Mouse (Mus musculus) heart, embryonic 15.5 days (tissue): ENCODE results near the gene Cep170. TPM values are rescaled to one million over a fixed set of nuclear protein-coding genes. Genes with fewer than 3 reads are reported as not detected.

Experiments used
- ATAC-seq: fragments of 200-750 bp; cut with Nextera tagmentation; replicated peaks from 2 replicates; pipeline ENCODE4 v1.8.0; 2017; ENCODE audit warnings: low read depth, moderate TSS enrichment; ENCODE audit not compliant: insufficient number of reproducible peaks, insufficient read depth, low FRiP score
- H3K27ac ChIP-seq: fragments of 300-500 bp; sonication (generic); 2 replicates; pipeline ENCODE4 v1.5.1; 2015; ENCODE audit warnings: mild to moderate bottlenecking, inconsistent platforms
- H3K27me3 ChIP-seq: fragments of 300-500 bp; sonication (generic); 2 replicates; pipeline ENCODE4 v1.6.1; 2015; ENCODE audit warnings: inconsistent platforms
- H3K36me3 ChIP-seq: fragments of 300-500 bp; sonication (generic); 2 replicates; pipeline ENCODE4 v1.6.1; 2015; ENCODE audit warnings: mild to moderate bottlenecking, inconsistent platforms
- H3K4me1 ChIP-seq: fragments of 300-500 bp; sonication (generic); replicated peaks from 2 replicates; pipeline ENCODE4 v1.6.1; 2015; ENCODE audit warnings: inconsistent platforms
- H3K4me2 ChIP-seq: fragments of 300-500 bp; sonication (generic); 2 replicates; pipeline ENCODE4 v1.6.1; 2015; ENCODE audit warnings: inconsistent platforms, mild to moderate bottlenecking, moderate library complexity
- H3K4me3 ChIP-seq: fragments of 300-500 bp; sonication (generic); 2 replicates; pipeline ENCODE4 v1.5.1; 2015; ENCODE audit warnings: mild to moderate bottlenecking, inconsistent platforms
- H3K9ac ChIP-seq: fragments of 300-500 bp; sonication (generic); 2 replicates; pipeline ENCODE4 v1.6.1; 2015; ENCODE audit warnings: mild to moderate bottlenecking, inconsistent platforms
- H3K9me3 ChIP-seq: fragments of 300-500 bp; sonication (generic); replicated peaks from 2 replicates; pipeline ENCODE4 v1.6.1; 2016; ENCODE audit warnings: inconsistent platforms
- WGBS: fragments of 180-500 bp; shearing (Covaris S2); methylation state at CpG from one replicate; pipeline ENCODE4 v1.1.7; 2015; ENCODE audit warnings: mixed read lengths; 5-methylcytosine and 5-hydroxymethylcytosine counted together
- polyA plus RNA-seq: library from polyadenylated mRNA; unstranded; fragments of >200 nt; fragmentation: Nextera tagmentation; extraction: Ambion mirVana; gene quantifications from 2 replicates; pipeline ENCODE4 v1.2.1, GENCODE M21; 2015

The Cep170 gene
- polyA plus RNA-seq, 1 experiment from 2014 or later, result 20.2 TPM

DNA sequence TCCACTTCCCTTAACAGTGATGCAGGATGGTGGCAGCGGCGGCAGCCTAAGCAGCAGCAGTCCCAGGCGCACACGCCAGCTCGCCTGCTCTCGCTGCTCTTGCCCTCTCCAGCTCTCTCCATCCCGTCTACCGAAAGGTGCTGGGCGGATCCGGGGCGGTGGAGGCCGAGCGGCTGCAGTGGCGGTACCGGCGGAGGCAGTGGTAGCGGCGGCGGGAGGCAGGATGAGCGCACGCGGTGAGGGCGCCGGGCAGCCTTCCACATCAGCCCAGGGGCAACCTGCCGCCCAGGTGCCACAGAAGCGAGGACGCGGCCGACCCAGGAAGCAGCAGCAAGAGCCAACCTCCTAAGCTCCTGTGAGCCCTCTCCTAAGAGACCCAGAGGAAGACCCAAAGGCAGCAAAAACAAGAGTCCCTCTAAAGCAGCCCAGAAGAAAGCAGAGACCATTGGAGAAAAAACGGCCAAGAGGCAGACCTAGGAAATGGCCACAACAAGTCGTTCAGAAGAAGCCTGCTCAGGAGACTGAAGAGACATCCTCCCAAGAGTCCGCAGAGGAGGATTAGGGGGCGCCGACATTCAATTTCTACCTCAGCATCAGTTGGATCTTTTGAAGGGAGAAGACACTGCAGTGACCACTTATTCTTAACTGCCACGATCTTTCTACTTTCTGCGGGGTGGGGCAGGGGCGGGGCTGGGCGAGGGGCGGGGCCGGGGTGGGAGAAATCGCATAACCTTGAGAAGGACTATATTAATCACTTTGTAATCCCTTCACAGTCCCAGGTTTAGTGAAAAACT, 21.8 kb upstream of the Cep170 start:
- Histone ChIP-seq H3K4me3 (peak overlapping the region; percentile 60), H3K27ac (peak overlapping the region; percentile 24; the same call in 1 of the 2 replicates), H3K9me3 (no peaks in the 10 kb centered on the region), H3K4me1 (peaks cover 15% of the 10 kb centered on the region), H3K4me2 (peak overlapping the region; percentile 93), H3K27me3 (no peaks in the 10 kb centered on the region), H3K9ac (peak overlapping the region; percentile 45), H3K36me3 (no peaks in the 10 kb centered on the region)
- peak; percentile 66 for ATAC-seq
- WGBS, result 3% methylated on average over 41 of the region's 41 CpGs

DNA sequence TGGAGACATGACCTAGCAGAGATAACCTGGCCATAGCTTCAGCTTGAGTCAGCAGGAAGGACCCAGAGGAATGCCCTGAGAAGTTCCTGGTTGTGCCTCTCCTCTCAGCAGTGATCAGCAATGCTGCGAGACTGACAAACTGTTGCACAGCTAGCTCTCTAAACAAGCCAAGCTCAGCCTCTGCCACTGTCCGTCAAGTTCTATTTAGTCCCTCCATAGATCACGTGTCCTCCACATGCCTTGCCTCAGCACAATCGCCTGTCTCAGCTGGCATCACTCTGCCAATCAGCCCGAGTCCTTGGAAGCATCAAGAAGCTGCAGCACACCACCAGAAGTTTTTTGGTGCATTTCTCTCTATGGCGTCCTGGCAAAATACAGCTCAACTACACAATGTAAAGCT, 21.0 kb upstream of the Cep170 start:
- Histone ChIP-seq H3K27ac (no peak overlapping the region), H3K36me3 (no peaks in the 10 kb centered on the region), H3K9ac (no peak overlapping the region), H3K27me3 (no peaks in the 10 kb centered on the region), H3K4me2 (peak overlapping the region; percentile 93), H3K4me1 (peaks cover 15% of the 10 kb centered on the region), H3K4me3 (peak overlapping the region; percentile 60), H3K9me3 (no peaks in the 10 kb centered on the region)
- 38% methylated on average over 6 of the region's 6 CpGs for WGBS
- no peak for ATAC-seq

DNA sequence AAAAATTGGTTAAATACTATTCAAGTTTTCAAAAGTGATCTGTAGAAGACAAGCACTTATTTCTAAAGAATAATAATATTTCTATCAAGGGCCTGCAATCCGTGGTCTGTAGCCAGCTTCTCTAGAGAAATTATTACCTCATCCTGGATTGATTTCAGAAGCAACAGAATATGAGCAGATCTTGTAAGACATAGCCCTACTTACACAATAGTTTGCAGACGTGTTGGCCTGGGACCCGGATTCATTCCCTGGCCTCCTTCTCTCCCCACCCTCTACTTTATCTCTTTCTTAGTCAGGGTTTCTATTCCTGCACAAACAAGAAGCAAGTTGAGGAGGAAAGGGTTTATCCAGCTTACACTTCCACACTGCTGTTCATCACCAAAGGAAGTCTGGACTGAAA, 20.1 kb upstream of the Cep170 start:
- no peak overlapping the region for H3K27ac ChIP-seq
- no peak overlapping the region for H3K4me3 ChIP-seq
- no peak for ATAC-seq
- no peak overlapping the region for H3K9ac ChIP-seq
- WGBS, result 49% methylated on average over 3 of the region's 3 CpGs
- H3K4me1 ChIP-seq, result peaks cover 15% of the 10 kb centered on the region
- no peaks in the 10 kb centered on the region for H3K9me3 ChIP-seq
- no peaks in the 10 kb centered on the region for H3K27me3 ChIP-seq
- no peak overlapping the region for H3K4me2 ChIP-seq
- no peaks in the 10 kb centered on the region for H3K36me3 ChIP-seq

DNA sequence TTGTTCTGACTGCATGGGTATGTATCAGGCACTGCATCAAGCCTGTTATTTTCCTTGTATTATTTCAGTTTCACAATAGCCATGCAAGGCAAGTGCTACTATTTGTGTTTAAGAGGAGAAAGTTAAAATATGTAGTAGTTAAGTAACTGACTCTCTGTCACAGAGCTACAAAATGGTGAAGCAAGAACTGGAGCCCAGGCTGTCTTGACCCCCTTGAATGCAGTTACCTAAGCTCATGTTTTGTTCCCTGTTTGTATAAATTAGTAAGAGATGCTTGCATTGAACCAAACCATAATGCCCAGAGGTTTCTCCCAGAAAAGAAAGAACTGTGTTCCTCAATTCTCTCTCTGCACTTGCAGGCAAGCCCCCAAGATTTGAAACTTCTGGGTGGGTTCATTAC, 19.4 kb upstream of the Cep170 start:
- no peaks in the 10 kb centered on the region for H3K9me3 ChIP-seq
- no peak overlapping the region for H3K27ac ChIP-seq
- H3K4me2 ChIP-seq, result no peak overlapping the region
- H3K36me3 ChIP-seq, result no peaks in the 10 kb centered on the region
- H3K4me1 ChIP-seq, result peaks cover 17% of the 10 kb centered on the region
- H3K4me3 ChIP-seq, result no peak overlapping the region
- no peaks in the 10 kb centered on the region for H3K27me3 ChIP-seq
- H3K9ac ChIP-seq, result no peak overlapping the region
- ATAC-seq, result no peak

DNA sequence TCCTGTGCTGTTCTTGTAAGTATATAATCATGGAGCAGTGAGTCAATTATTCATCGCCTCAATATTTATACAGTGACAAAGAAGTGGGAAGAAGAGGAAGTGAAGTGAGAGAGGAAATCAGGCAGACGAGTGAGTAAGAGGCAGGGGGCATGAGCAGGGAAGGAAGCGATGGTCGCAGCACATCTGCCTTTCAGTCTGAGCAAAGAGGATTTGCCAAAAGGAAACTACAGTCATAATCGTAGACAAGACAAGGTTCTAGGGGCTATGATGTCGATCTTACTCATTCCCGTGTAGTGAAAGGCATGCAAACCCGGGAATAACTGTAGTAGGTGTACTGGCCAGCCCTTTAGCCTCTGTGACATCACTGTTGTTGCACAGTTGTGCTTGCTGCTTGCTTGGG, 18.7 kb upstream of the Cep170 start:
- WGBS, result 61% methylated on average over 8 of the region's 8 CpGs
- Histone ChIP-seq H3K36me3 (no peaks in the 10 kb centered on the region), H3K27ac (no peak overlapping the region), H3K4me1 (peaks cover 19% of the 10 kb centered on the region), H3K9ac (no peak overlapping the region), H3K9me3 (no peaks in the 10 kb centered on the region), H3K27me3 (no peaks in the 10 kb centered on the region), H3K4me2 (no peak overlapping the region), H3K4me3 (no peak overlapping the region)
- no peak for ATAC-seq

DNA sequence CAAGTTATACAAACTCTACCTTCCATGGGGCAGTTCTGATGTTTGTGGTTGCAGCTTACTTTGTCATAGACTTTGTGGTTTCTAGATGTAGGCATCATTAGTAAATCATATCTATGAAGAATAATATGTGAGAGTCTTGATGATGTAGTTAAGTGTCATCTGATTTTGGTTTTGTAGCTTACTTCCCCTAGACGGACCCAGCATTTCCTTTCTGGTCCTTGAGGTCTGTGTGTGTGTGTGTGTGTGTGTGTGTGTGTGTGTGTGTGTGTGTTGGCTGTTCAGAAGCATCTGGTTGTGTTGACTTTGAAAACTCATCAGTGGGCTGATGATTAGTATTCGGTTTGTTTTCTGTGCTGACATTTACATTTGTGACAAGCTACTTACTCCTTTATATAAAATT, 18.2 kb upstream of the Cep170 start:
- no peaks in the 10 kb centered on the region for H3K9me3 ChIP-seq
- H3K27ac ChIP-seq, result no peak overlapping the region
- ATAC-seq, result no peak
- WGBS, result 73% methylated on average over 2 of the region's 2 CpGs
- no peak overlapping the region for H3K9ac ChIP-seq
- no peak overlapping the region for H3K4me2 ChIP-seq
- no peaks in the 10 kb centered on the region for H3K36me3 ChIP-seq
- peaks cover 19% of the 10 kb centered on the region for H3K4me1 ChIP-seq
- H3K4me3 ChIP-seq, result no peak overlapping the region
- no peaks in the 10 kb centered on the region for H3K27me3 ChIP-seq

DNA sequence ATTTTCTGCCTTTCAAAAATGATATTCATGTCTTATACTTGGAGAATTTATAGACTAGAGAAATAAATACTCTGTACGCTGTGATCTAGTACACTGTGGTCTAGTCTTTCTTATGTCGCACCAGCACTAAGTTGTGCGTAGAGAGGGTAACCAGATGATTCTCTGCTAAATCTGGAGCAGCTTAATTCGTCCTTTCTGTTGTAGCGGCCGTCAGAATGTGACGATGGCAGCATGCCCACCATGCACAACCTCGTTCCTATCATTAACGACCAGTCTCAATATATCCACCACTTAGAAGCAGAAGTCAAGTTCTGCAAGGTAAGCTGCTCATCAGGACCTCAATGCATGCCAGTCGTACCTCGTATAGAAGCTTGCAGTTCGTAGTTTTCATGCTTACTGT, 14.8 kb upstream of the Cep170 start:
- Histone ChIP-seq H3K9me3 (no peaks in the 10 kb centered on the region), H3K36me3 (no peaks in the 10 kb centered on the region), H3K4me3 (no peak overlapping the region), H3K27me3 (no peaks in the 10 kb centered on the region), H3K9ac (no peak overlapping the region), H3K4me2 (no peak overlapping the region), H3K4me1 (peaks cover 15% of the 10 kb centered on the region), H3K27ac (no peak overlapping the region)
- WGBS, result 67% methylated on average over 12 of the region's 12 CpGs
- ATAC-seq, result no peak

DNA sequence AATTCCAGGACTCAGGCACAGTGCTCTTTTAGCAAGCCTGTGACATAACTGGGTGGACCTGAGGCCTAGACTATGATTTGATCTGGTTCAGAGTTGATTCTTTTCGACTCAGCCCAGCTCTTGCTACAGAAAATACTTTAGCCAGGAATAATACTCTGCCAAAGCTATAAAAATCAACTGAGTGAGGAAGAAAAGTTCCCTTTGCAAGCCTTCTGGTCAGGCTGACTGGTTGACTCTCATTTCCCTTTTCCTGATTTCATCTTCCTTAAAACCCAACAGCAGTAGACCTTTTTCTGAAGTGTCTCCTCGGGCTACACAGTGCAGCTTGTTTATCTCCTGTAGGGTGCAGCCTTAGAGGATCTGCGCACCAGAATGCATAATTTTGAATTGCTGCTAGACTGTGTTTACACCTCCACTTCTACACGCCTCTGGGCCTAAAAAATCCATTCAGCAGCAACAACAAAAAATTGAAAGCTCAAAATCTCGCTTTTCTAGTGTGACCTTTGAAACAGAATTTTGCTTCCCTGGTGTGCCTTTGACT, 14.1 kb upstream of the Cep170 start:
- Histone ChIP-seq H3K4me3 (no peak overlapping the region), H3K9ac (no peak overlapping the region), H3K4me2 (no peak overlapping the region), H3K27ac (no peak overlapping the region), H3K27me3 (no peaks in the 10 kb centered on the region), H3K9me3 (no peaks in the 10 kb centered on the region), H3K4me1 (peaks cover 19% of the 10 kb centered on the region), H3K36me3 (no peaks in the 10 kb centered on the region)
- 67% methylated on average over 5 of the region's 5 CpGs for WGBS
- no peak for ATAC-seq

DNA sequence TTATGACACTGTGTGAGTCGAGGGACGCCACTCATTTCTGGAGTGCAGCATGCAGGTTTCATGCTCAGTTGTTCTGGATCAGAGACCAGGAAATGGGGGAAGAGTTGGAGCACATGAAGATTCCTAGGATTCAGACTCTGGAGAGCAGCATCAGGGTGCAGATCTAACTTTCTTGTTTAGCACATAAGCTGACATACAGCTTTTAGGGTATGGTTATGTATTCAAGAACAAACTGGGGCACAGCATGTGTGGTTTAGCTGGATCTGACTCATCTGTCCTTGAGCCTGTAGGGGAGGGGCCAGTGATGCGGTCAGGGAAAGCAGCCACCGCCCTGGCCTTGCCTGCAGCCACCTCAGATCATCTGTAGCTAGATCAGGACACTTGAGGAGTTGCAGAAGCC, 13.5 kb upstream of the Cep170 start:
- peaks cover 21% of the 10 kb centered on the region for H3K4me1 ChIP-seq
- no peak overlapping the region for H3K4me2 ChIP-seq
- H3K4me3 ChIP-seq, result no peak overlapping the region
- H3K36me3 ChIP-seq, result no peaks in the 10 kb centered on the region
- no peak overlapping the region for H3K9ac ChIP-seq
- WGBS, result 58% methylated on average over 4 of the region's 4 CpGs
- H3K9me3 ChIP-seq, result no peaks in the 10 kb centered on the region
- H3K27ac ChIP-seq, result no peak overlapping the region
- no peaks in the 10 kb centered on the region for H3K27me3 ChIP-seq
- ATAC-seq, result no peak

DNA sequence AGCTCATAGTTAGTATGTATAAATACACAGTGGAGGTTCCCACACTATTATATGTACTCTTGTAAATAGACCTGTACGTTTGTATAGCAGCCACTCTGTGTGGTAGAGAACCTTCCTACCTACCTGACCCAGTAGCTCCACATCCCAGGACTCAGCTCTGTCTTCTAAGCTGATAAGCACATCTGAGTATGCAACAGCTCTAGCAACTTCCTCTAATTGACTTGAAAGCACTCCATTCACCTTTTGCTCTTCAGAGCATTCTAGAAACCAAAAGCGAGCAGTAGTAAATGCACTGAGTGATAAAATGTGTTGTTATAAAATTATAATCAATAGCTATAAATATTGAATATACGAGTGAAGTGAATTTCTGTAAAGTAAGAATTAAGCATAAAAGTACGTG, 13.1 kb upstream of the Cep170 start:
- Histone ChIP-seq H3K27ac (no peak overlapping the region), H3K9ac (no peak overlapping the region), H3K4me1 (peaks cover 24% of the 10 kb centered on the region), H3K36me3 (no peaks in the 10 kb centered on the region), H3K9me3 (no peaks in the 10 kb centered on the region), H3K27me3 (no peaks in the 10 kb centered on the region), H3K4me3 (no peak overlapping the region), H3K4me2 (no peak overlapping the region)
- ATAC-seq, result no peak
- WGBS, result 83% methylated on average over 4 of the region's 4 CpGs

DNA sequence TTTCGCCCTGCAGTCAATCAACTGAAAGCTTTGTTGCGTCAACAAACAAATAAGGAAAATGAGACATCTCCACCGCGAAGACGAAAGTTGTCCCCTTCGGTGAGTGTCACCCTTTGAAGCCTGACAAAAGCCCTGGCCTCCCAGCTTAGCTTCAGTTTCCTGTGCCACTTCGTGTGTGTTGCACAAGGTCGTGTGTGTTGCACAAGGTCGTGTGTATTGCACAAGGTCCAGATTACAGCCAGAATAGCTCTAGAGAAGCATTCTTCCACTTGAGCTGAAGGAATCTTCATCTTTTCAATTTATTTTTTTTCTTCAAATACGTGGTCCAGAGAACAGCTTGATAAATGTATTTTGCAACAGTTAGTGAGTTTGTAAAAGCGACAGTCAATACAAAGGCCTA, 12.3 kb upstream of the Cep170 start:
- ATAC-seq, result no peak
- H3K9ac ChIP-seq, result no peak overlapping the region
- H3K9me3 ChIP-seq, result no peaks in the 10 kb centered on the region
- no peaks in the 10 kb centered on the region for H3K36me3 ChIP-seq
- H3K27me3 ChIP-seq, result no peaks in the 10 kb centered on the region
- no peak overlapping the region for H3K4me3 ChIP-seq
- peaks cover 32% of the 10 kb centered on the region for H3K4me1 ChIP-seq
- H3K27ac ChIP-seq, result no peak overlapping the region
- 73% methylated on average over 11 of the region's 11 CpGs for WGBS
- H3K4me2 ChIP-seq, result no peak overlapping the region

DNA sequence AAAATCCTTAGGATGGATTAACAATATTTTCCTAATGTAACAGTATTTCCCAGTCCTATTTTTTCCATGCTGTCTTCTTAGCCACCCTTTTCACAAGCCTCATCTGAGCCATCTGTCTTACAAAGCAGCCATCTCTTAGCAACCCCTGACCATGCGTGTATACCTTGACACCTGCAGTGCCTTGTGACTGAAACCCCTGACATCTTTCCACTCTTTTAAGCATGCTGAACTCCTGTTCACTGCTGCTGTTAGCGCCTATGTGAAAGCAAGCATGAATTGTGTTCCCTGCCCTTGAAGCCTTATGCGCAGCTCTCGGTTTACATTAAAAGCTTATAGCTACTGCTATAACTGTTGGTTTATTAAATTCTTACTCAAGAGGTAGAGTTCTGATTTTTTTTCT, 11.2 kb upstream of the Cep170 start:
- peaks cover 34% of the 10 kb centered on the region for H3K4me1 ChIP-seq

More for the DNA sequence above, 11.2 kb upstream of the Cep170 start:
- no peaks in the 10 kb centered on the region for H3K36me3 ChIP-seq
- H3K9ac ChIP-seq, result no peak overlapping the region
- WGBS, result 91% methylated on average over 4 of the region's 4 CpGs
- no peaks in the 10 kb centered on the region for H3K27me3 ChIP-seq
- H3K27ac ChIP-seq, result no peak overlapping the region
- no peaks in the 10 kb centered on the region for H3K9me3 ChIP-seq
- no peak overlapping the region for H3K4me2 ChIP-seq
- no peak for ATAC-seq
- no peak overlapping the region for H3K4me3 ChIP-seq
